In genomic region chr16:31070358-31071133, GRCm38 (mm10) we compare ENCODE assay signal across 8 mouse cellular contexts. TPM values are rescaled to one million over a fixed set of nuclear protein-coding genes. Genes with fewer than 3 reads are reported as not detected.
DNase-seq lines count a peak whose midpoint lies in the region; ATAC-seq and TF ChIP-seq lines count a peak whose summit lies in the region.

No protein-coding gene starts in this region.

- 0 out of 2 replicates have a peak overlapping the region, but pooled peaks have one; percentile 2 for H3K9ac ChIP-seq in CH12.LX (ENCODE audit: insufficient read depth, low read depth)
- H3K9ac ChIP-seq in forebrain, embryonic 15.5 days (replicated peaks), result 0 out of 2 replicates have a peak overlapping the region, but pooled peaks have one; percentile 11
- no peak overlapping the region for H3K9ac ChIP-seq in liver, embryonic 16.5 days (ENCODE audit: low read depth, low read length)
- H3K9ac ChIP-seq in neural tube, embryonic 13.5 days, result peak overlapping the region; percentile 9; the same call in 1 of the 2 replicates
- no peak overlapping the region for H3K9ac ChIP-seq in stomach, postnatal 0 days (ENCODE audit: low read length)

- peak; percentile 95 for DNase-seq in CH12.LX (ENCODE audit: extremely low read depth)
- peak; percentile 60 for DNase-seq in c-Kit-positive CD71-positive TER-119-positive erythroid progenitor cells, embryonic 14.5 days (ENCODE audit: low spot score)
- DNase-seq in heart, postnatal 14 days, result peak; percentile 88 to 92
- DNase-seq in large intestine, adult 2 months (ENCODE audit: low read depth, low spot score), result peak; percentile 44
- DNase-seq in stomach, postnatal 0 days (ENCODE audit: low spot score), result peak; percentile 89

- 22% methylated on average over 20 of the region's 21 CpGs for WGBS in forebrain, embryonic 15.5 days
- WGBS in large intestine, adult 2 months, result 27% methylated on average over 21 of the region's 21 CpGs
- 17% methylated on average over 19 of the region's 21 CpGs for WGBS in liver, embryonic 16.5 days (ENCODE audit: insufficient replicate concordance)
- WGBS in neural tube, embryonic 13.5 days, result 16% methylated on average over 18 of the region's 21 CpGs
- WGBS in stomach, postnatal 0 days, result 16% methylated on average over 21 of the region's 21 CpGs

- in situ Hi-C loops in CH12.LX (cut with MboI; ENCODE audit: low pct_ligation_motif_present, low pct_unique_long_range_greater_than_20kb, low sequenced_read_pairs), result loop anchor here (5.0 to 25.0 kb wide), 3 partner anchors 282 to 808 kb away; partner anchors contain the start of gene Cpn2

- ATAC-seq in forebrain, embryonic 15.5 days (replicated peaks), result peak; percentile 77
- ATAC-seq in liver, embryonic 16.5 days (ENCODE audit: low read depth), result peak; percentile 31
- peak; percentile 63; the same call in 1 of the 2 replicates for ATAC-seq in neural tube, embryonic 13.5 days (ENCODE audit: low read depth)
- peak; percentile 65 for ATAC-seq in stomach, postnatal 0 days (ENCODE audit: low FRiP score, low TSS enrichment)

- intact Hi-C loops in heart, postnatal 14 days (cut with DNase I), result loop anchor here (1.0 to 2.0 kb wide), 3 partner anchors 94 to 473 kb away; no protein-coding TSS in a partner anchor

- TF ChIP-seq CTCF in CH12.LX (conservative IDR thresholded peaks at IDR 0.05 in 1 of 2, IDR thresholded peaks at IDR 0.05 in 1 of 2; ENCODE audit: low read depth in 2 of 2, low read length in 2 of 2), result peak; percentile 94 to 99
- TF ChIP-seq CTCF in stomach, postnatal 0 days (IDR thresholded peaks at IDR 0.05; ENCODE audit: low read depth), result peak; percentile 98

- peaks cover 58 to 83% of the 10 kb centered on the region in 2 experiments for H3K4me1 ChIP-seq in CH12.LX (ENCODE audit: control insufficient read depth in 1 of 2, insufficient read depth in 2 of 2)
- peaks cover 4% of the 10 kb centered on the region for H3K4me1 ChIP-seq in forebrain, embryonic 15.5 days
- peaks cover 13% of the 10 kb centered on the region for H3K4me1 ChIP-seq in liver, embryonic 16.5 days (ENCODE audit: control insufficient read depth, low read depth, low read length)
- peaks cover 13% of the 10 kb centered on the region for H3K4me1 ChIP-seq in neural tube, embryonic 13.5 days (replicated peaks)
- no peaks in the 10 kb centered on the region; the same call in 1 of the 2 replicates for H3K4me1 ChIP-seq in stomach, postnatal 0 days (replicated peaks; ENCODE audit: control insufficient read depth, insufficient read depth)

- no peak for TF ChIP-seq EP300 in CH12.LX (IDR thresholded peaks at IDR 0.05; ENCODE audit: low read length)
- no peak for TF ChIP-seq EP300 in stomach, postnatal 0 days (optimal IDR thresholded peaks at IDR 0.05)

- peak overlapping the region in 1 of 3 experiments; percentile 36 for H3K4me3 ChIP-seq in CH12.LX (replicated peaks in 1 of 3; ENCODE audit: low read depth in 2 of 3, low read length in 2 of 3, poor library complexity in 1 of 3)
- H3K4me3 ChIP-seq in forebrain, embryonic 15.5 days, result no peak overlapping the region
- H3K4me3 ChIP-seq in liver, embryonic 16.5 days (ENCODE audit: low read depth, low read length), result no peak overlapping the region
- H3K4me3 ChIP-seq in neural tube, embryonic 13.5 days, result no peak overlapping the region
- no peak overlapping the region for H3K4me3 ChIP-seq in stomach, postnatal 0 days (ENCODE audit: low read depth, low read length)

- no peaks in the 10 kb centered on the region for H3K9me3 ChIP-seq in CH12.LX (replicated peaks; ENCODE audit: low read length)
- no peaks in the 10 kb centered on the region for H3K9me3 ChIP-seq in forebrain, embryonic 15.5 days
- no peaks in the 10 kb centered on the region for H3K9me3 ChIP-seq in liver, embryonic 16.5 days (replicated peaks; ENCODE audit: control insufficient read depth, low read length)
- H3K9me3 ChIP-seq in neural tube, embryonic 13.5 days, result no peaks in the 10 kb centered on the region
- H3K9me3 ChIP-seq in stomach, postnatal 0 days (ENCODE audit: control insufficient read depth, low read length), result no peaks in the 10 kb centered on the region

- peak overlapping the region; percentile 57; the same call in 1 of the 2 replicates for H3K4me2 ChIP-seq in CH12.LX (ENCODE audit: insufficient read depth, low read depth, poor library complexity, severe bottlenecking)
- H3K4me2 ChIP-seq in forebrain, embryonic 15.5 days (replicated peaks), result no peak overlapping the region; the same call in 1 of the 2 replicates
- H3K4me2 ChIP-seq in liver, embryonic 16.5 days (ENCODE audit: low read depth, low read length), result peak overlapping the region; percentile 45
- peak overlapping the region; percentile 43 for H3K4me2 ChIP-seq in neural tube, embryonic 13.5 days
- H3K4me2 ChIP-seq in stomach, postnatal 0 days (replicated peaks; ENCODE audit: low read depth), result peak overlapping the region; percentile 38; the same call in 1 of the 2 replicates

- 0 out of 2 replicates have a peak, but pooled peaks cover 2% of the 10 kb centered on the region for H3K79me2 ChIP-seq in CH12.LX (replicated peaks; ENCODE audit: control insufficient read depth, extremely low read depth, insufficient read depth, poor library complexity, severe bottlenecking)

- peak; percentile 100 for TF ChIP-seq RAD21 in CH12.LX (IDR thresholded peaks at IDR 0.05; ENCODE audit: low read depth, low read length)

- 0 out of 2 replicates have a peak, but pooled peaks have one; percentile 27 for TF ChIP-seq POLR2A in CH12.LX (IDR thresholded peaks at IDR 0.05; ENCODE audit: low read depth, low read length)

- H3K27ac ChIP-seq in CH12.LX (ENCODE audit: insufficient read depth, low read depth), result peak overlapping the region; percentile 19; the same call in 1 of the 2 replicates
- no peak overlapping the region for H3K27ac ChIP-seq in forebrain, embryonic 15.5 days (replicated peaks)
- H3K27ac ChIP-seq in liver, embryonic 16.5 days (ENCODE audit: low read length), result no peak overlapping the region
- H3K27ac ChIP-seq in neural tube, embryonic 13.5 days (replicated peaks), result no peak overlapping the region
- no peak overlapping the region for H3K27ac ChIP-seq in stomach, postnatal 0 days (replicated peaks)

- peaks cover 0 to 17% of the 10 kb centered on the region in 2 experiments for H3K36me3 ChIP-seq in CH12.LX (replicated peaks in 1 of 2; ENCODE audit: control insufficient read depth in 1 of 2, insufficient read depth in 1 of 2, low read length in 1 of 2)
- no peaks in the 10 kb centered on the region for H3K36me3 ChIP-seq in forebrain, embryonic 15.5 days
- H3K36me3 ChIP-seq in liver, embryonic 16.5 days (ENCODE audit: control insufficient read depth, insufficient read depth), result no peaks in the 10 kb centered on the region
- H3K36me3 ChIP-seq in neural tube, embryonic 13.5 days, result no peaks in the 10 kb centered on the region
- no peaks in the 10 kb centered on the region for H3K36me3 ChIP-seq in stomach, postnatal 0 days (ENCODE audit: control insufficient read depth, insufficient read depth, low read length)

- dilution Hi-C loops in CH12.LX (cut with MboI; ENCODE audit: extremely low pct_ligation_motif_present, extremely low pct_unique_long_range_greater_than_20kb, low sequenced_read_pairs), result no loop called here

- H3K27me3 ChIP-seq in CH12.LX (replicated peaks), result no peaks in the 10 kb centered on the region
- H3K27me3 ChIP-seq in forebrain, embryonic 15.5 days, result no peaks in the 10 kb centered on the region
- H3K27me3 ChIP-seq in liver, embryonic 16.5 days (ENCODE audit: control insufficient read depth, insufficient read depth, low read depth, low read length), result no peaks in the 10 kb centered on the region
- H3K27me3 ChIP-seq in neural tube, embryonic 13.5 days, result no peaks in the 10 kb centered on the region
- H3K27me3 ChIP-seq in stomach, postnatal 0 days (ENCODE audit: control insufficient read depth, insufficient read depth, low read length), result no peaks in the 10 kb centered on the region

TF ChIP-seq in CH12.LX, 34 proteins besides CTCF, POLR2A, EP300 and RAD21 (continues in another document):
- TF ChIP-seq RCOR1 (conservative IDR thresholded peaks at IDR 0.05; ENCODE audit: low read depth, low read length) (no peak), MXI1 (IDR thresholded peaks at IDR 0.05; ENCODE audit: low read depth, low read length) (peak; percentile 64), ELF1 (IDR thresholded peaks at IDR 0.05; ENCODE audit: low read depth, low read length) (no peak), NELFE (IDR thresholded peaks at IDR 0.05; ENCODE audit: low read depth, low read length) (peak; percentile 64; the same call in 1 of the 2 replicates), MEF2A (IDR thresholded peaks at IDR 0.05; ENCODE audit: borderline replicate concordance, low read depth, low read length) (0 out of 2 replicates have a peak, but pooled peaks have one; percentile 31), GABPA (IDR thresholded peaks at IDR 0.05; ENCODE audit: insufficient replicate concordance, low read depth, low read length) (no peak), MAZ (IDR thresholded peaks at IDR 0.05; ENCODE audit: low read depth, low read length) (peak; percentile 63; the same call in 1 of the 2 replicates), ZNF384 (IDR thresholded peaks at IDR 0.05; ENCODE audit: low read depth, low read length) (no peak), IRF4 (IDR thresholded peaks at IDR 0.05; ENCODE audit: low read depth, low read length) (peak; percentile 75), ETS1 (conservative IDR thresholded peaks at IDR 0.05; ENCODE audit: low read depth, low read length) (no peak), UBTF (IDR thresholded peaks at IDR 0.05; ENCODE audit: low read depth, low read length) (no peak), TCF12 (IDR thresholded peaks at IDR 0.05; ENCODE audit: low read depth, low read length) (peak; percentile 59; the same call in 1 of the 2 replicates), ZMIZ1 (IDR thresholded peaks at IDR 0.05; ENCODE audit: low read depth, low read length) (no peak), SIN3A (IDR thresholded peaks at IDR 0.05; ENCODE audit: low read length) (no peak; the same call in 1 of the 2 replicates), MAX (IDR thresholded peaks at IDR 0.05; ENCODE audit: low read length) (peak; percentile 91), CHD1 (IDR thresholded peaks at IDR 0.05; ENCODE audit: low read depth, low read length) (no peak), TBP (conservative IDR thresholded peaks at IDR 0.05; ENCODE audit: low read depth, low read length) (no peak), KAT2A (IDR thresholded peaks at IDR 0.05; ENCODE audit: insufficient replicate concordance, low read length) (no peak)

RNA-seq across cellular contexts. Expression of gene Xxylt1, which starts 10.7 kb away (rescaled TPM):
- total RNA-seq in CH12.LX (2012; rRNA removed) (21.5 and 23.8 TPM in 2 replicates), CH12.LX (2014; rRNA removed) (43.4 and 45.7 TPM in 2 replicates)
- 27.4 and 35.1 TPM in 2 replicates for polyA plus RNA-seq in CH12.LX (2012; ENCODE audit: insufficient read length, low read depth)
- polyA plus RNA-seq in forebrain, embryonic 15.5 days (2015; fragmentation: Nextera tagmentation; extraction: Ambion mirVana), result 8.9 and 10.0 TPM in 2 replicates
- total RNA-seq in heart, postnatal 14 days (2021), result 10 to 100 TPM; 13.0 to 13.7 TPM
- polyA plus RNA-seq in large intestine, adult 2 months (2012; rRNA removed), result 10.6 and 13.6 TPM in 2 replicates
- polyA plus RNA-seq in liver, embryonic 16.5 days (2015; fragmentation: Nextera tagmentation; extraction: Ambion mirVana), result 0.88 and 1.2 TPM in 2 replicates
- 11.2 and 11.6 TPM in 2 replicates for polyA plus RNA-seq in neural tube, embryonic 13.5 days (2015; fragmentation: Nextera tagmentation; extraction: Ambion mirVana)
- polyA plus RNA-seq in stomach, postnatal 0 days (2015; fragmentation: Nextera tagmentation; extraction: Ambion mirVana), result 7.2 and 7.3 TPM in 2 replicates

Comparison
In these comparisons a context has a peak if more than half of its experiments do, and no peak if none do; other contexts are left out.
1. DNase-seq: peak in every context shown above with its lines; median percentile 95 in CH12.LX; 90 in heart, postnatal 14 days; 89 in stomach, postnatal 0 days; 60 in c-Kit-positive CD71-positive TER-119-positive erythroid progenitor cells, embryonic 14.5 days; 44 in large intestine, adult 2 months.
2. H3K9ac ChIP-seq: peak in CH12.LX (single experiment), forebrain, embryonic 15.5 days (single experiment) and neural tube, embryonic 13.5 days (single experiment); none in liver, embryonic 16.5 days (single experiment) and stomach, postnatal 0 days (single experiment).
3. Peak in every context shown above with its lines, with median percentiles within 50 percentile points of each other: ATAC-seq.